9 mouse cellular contexts compared by ENCODE assay signal in the genomic region with DNA sequence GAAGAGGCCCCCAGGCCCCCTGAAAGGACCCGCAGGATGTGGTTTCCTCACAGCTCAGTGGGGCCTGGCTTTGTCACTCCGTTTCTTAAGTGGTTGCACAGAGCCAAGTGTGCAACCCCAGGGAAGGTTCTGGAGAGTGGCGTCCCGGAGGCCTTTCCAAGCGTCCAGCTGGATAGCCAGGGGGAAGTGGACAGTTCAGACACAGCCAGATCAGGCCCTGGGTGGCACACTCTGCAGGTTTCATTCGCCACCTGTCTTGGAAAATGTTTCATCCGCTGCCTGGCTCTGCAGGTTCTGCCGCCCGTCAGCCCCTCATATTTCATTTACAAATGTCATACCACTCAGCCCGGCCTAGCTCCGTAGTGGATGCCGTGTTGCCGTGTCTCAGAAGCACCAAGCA. TPM values are rescaled to one million over a fixed set of nuclear protein-coding genes. Genes with fewer than 3 reads are reported as not detected.
DNase-seq lines count a peak whose midpoint lies in the region; ATAC-seq and TF ChIP-seq lines count a peak whose summit lies in the region.
"Had no signal": no experiment of that assay in that cellular context is flagged by ENCODE, and none has a peak within 500 bp of the region (broad histone marks: within the 10 kb centered on the region; RNA-seq: fewer than 3 reads in every experiment).

No protein-coding gene starts in this region.

- no peaks in the 10 kb centered on the region for H3K36me3 ChIP-seq in kidney, embryonic 16.5 days (ENCODE audit: insufficient read depth, low read length)
- H3K36me3 ChIP-seq in embryonic facial prominence, embryonic 14.5 days (ENCODE audit: control insufficient read depth, insufficient read depth, low read length), result no peaks in the 10 kb centered on the region
- H3K36me3 ChIP-seq in intestine, embryonic 15.5 days, result no peaks in the 10 kb centered on the region
- H3K36me3 ChIP-seq in midbrain, postnatal 0 days (ENCODE audit: insufficient read depth, low read length), result no peaks in the 10 kb centered on the region
- H3K36me3 ChIP-seq: G1E had no signal

- WGBS in kidney, embryonic 16.5 days, result 67% methylated on average over 13 of the region's 13 CpGs
- WGBS in embryonic facial prominence, embryonic 14.5 days, result 53% methylated on average over 11 of the region's 13 CpGs
- WGBS in intestine, embryonic 15.5 days, result 52% methylated on average over 13 of the region's 13 CpGs
- WGBS in midbrain, postnatal 0 days, result 26% methylated on average over 13 of the region's 13 CpGs

- peak overlapping the region; percentile 100 for H3K4me2 ChIP-seq in kidney, embryonic 16.5 days (replicated peaks; ENCODE audit: low read depth, low read length)
- peak overlapping the region; percentile 100 for H3K4me2 ChIP-seq in embryonic facial prominence, embryonic 14.5 days (ENCODE audit: low read depth, low read length)
- H3K4me2 ChIP-seq in intestine, embryonic 15.5 days (replicated peaks), result peak overlapping the region; percentile 98
- H3K4me2 ChIP-seq in midbrain, postnatal 0 days (ENCODE audit: low read depth, low read length, poor library complexity, severe bottlenecking), result peak overlapping the region; percentile 74

- peaks cover 22% of the 10 kb centered on the region for H3K4me1 ChIP-seq in kidney, embryonic 16.5 days (ENCODE audit: insufficient read depth, low read length)
- H3K4me1 ChIP-seq in embryonic facial prominence, embryonic 14.5 days (ENCODE audit: control insufficient read depth, insufficient read depth, low read length), result peaks cover 7% of the 10 kb centered on the region; the same call in 1 of the 2 replicates
- peaks cover 27% of the 10 kb centered on the region for H3K4me1 ChIP-seq in intestine, embryonic 15.5 days (replicated peaks)
- peaks cover 13% of the 10 kb centered on the region; the same call in 1 of the 2 replicates for H3K4me1 ChIP-seq in midbrain, postnatal 0 days (ENCODE audit: insufficient read depth, low read length)

- no peak for ATAC-seq in kidney, embryonic 16.5 days (ENCODE audit: low FRiP score, low TSS enrichment)
- 0 out of 2 replicates have a peak, but pooled peaks have one; percentile 1 for ATAC-seq in embryonic facial prominence, embryonic 14.5 days (ENCODE audit: low read depth)
- ATAC-seq in intestine, embryonic 15.5 days, result no peak
- peak; percentile 28; the same call in 1 of the 2 replicates for ATAC-seq in midbrain, postnatal 0 days (ENCODE audit: low FRiP score)

- DNase-seq in kidney, adult 11 months, result no peak
- DNase-seq in embryonic facial prominence, embryonic 14.5 days (ENCODE audit: low spot score), result no peak
- DNase-seq in midbrain, postnatal 0 days (ENCODE audit: low spot score), result no peak
- DNase-seq in thymus, postnatal 10 days (ENCODE audit: low spot score in 2 of 2), result no peak
- no peak for DNase-seq in lung, adult 18-20 months
- no peak for DNase-seq in kidney, postnatal 25 days

- no peak for TF ChIP-seq CTCF in midbrain, postnatal 0 days (IDR thresholded peaks at IDR 0.05)

- H3K9ac ChIP-seq in kidney, embryonic 16.5 days (replicated peaks; ENCODE audit: low read length), result peak overlapping the region; percentile 51
- peak overlapping the region; percentile 52; the same call in 1 of the 2 replicates for H3K9ac ChIP-seq in embryonic facial prominence, embryonic 14.5 days (ENCODE audit: low read depth, low read length)
- H3K9ac ChIP-seq in intestine, embryonic 15.5 days, result peak overlapping the region; percentile 43
- peak overlapping the region; percentile 51 for H3K9ac ChIP-seq in midbrain, postnatal 0 days (replicated peaks; ENCODE audit: low read length, poor library complexity, severe bottlenecking)

- no peaks in the 10 kb centered on the region for H3K9me3 ChIP-seq in kidney, embryonic 16.5 days (ENCODE audit: low read length)
- no peaks in the 10 kb centered on the region for H3K9me3 ChIP-seq in embryonic facial prominence, embryonic 14.5 days (ENCODE audit: control insufficient read depth, low read length)
- no peaks in the 10 kb centered on the region for H3K9me3 ChIP-seq in intestine, embryonic 15.5 days
- H3K9me3 ChIP-seq in midbrain, postnatal 0 days (ENCODE audit: low read length), result no peaks in the 10 kb centered on the region

- no peak overlapping the region; the same call in 1 of the 2 replicates for H3K4me3 ChIP-seq in kidney, embryonic 16.5 days (ENCODE audit: low read length)
- H3K4me3 ChIP-seq in embryonic facial prominence, embryonic 14.5 days (ENCODE audit: low read depth, low read length), result peak overlapping the region; percentile 68
- peak overlapping the region; percentile 12; the same call in 1 of the 2 replicates for H3K4me3 ChIP-seq in intestine, embryonic 15.5 days (replicated peaks)
- peak overlapping the region; percentile 63 for H3K4me3 ChIP-seq in midbrain, postnatal 0 days (ENCODE audit: low read depth, low read length)

- no peak overlapping the region for H3K27ac ChIP-seq in kidney, embryonic 16.5 days (ENCODE audit: low read length)
- no peak overlapping the region for H3K27ac ChIP-seq in embryonic facial prominence, embryonic 14.5 days (replicated peaks; ENCODE audit: low read depth, low read length)
- H3K27ac ChIP-seq in intestine, embryonic 15.5 days, result no peak overlapping the region
- peak overlapping the region; percentile 4; the same call in 1 of the 2 replicates for H3K27ac ChIP-seq in midbrain, postnatal 0 days (ENCODE audit: low read depth, low read length)

- peaks cover 26% of the 10 kb centered on the region for H3K27me3 ChIP-seq in kidney, embryonic 16.5 days (ENCODE audit: insufficient read depth, low read length)
- peaks cover 33% of the 10 kb centered on the region for H3K27me3 ChIP-seq in embryonic facial prominence, embryonic 14.5 days (replicated peaks; ENCODE audit: control insufficient read depth, insufficient read depth, low read length)
- peaks cover 30% of the 10 kb centered on the region for H3K27me3 ChIP-seq in intestine, embryonic 15.5 days (replicated peaks)
- no peaks in the 10 kb centered on the region for H3K27me3 ChIP-seq in midbrain, postnatal 0 days (ENCODE audit: insufficient read depth, low read length)

RNA-seq across cellular contexts. Expression of gene Mmp17, which starts 2.5 kb away (rescaled TPM):
- 3.3 and 4.7 TPM in 2 replicates for polyA plus RNA-seq in kidney, embryonic 16.5 days (2015; fragmentation: Nextera tagmentation; extraction: Ambion mirVana)
- polyA plus RNA-seq in embryonic facial prominence, embryonic 14.5 days (2014; fragmentation: Nextera tagmentation; extraction: Ambion mirVana), result 2.1 and 2.6 TPM in 2 replicates
- 4.0 and 4.6 TPM in 2 replicates for polyA plus RNA-seq in intestine, embryonic 15.5 days (2015; fragmentation: Nextera tagmentation; extraction: Ambion mirVana)
- total RNA-seq in midbrain, postnatal 0 days (2014; rRNA removed), result 22.9 and 24.6 TPM in 2 replicates
- 10.0 and 11.6 TPM in 2 replicates for polyA plus RNA-seq in midbrain, postnatal 0 days (2015; fragmentation: Nextera tagmentation; extraction: Ambion mirVana)

Comparison
In these comparisons a context has a peak if more than half of its experiments do, and no peak if none do; other contexts are left out.
1. ATAC-seq: peak in embryonic facial prominence, embryonic 14.5 days (single experiment) and midbrain, postnatal 0 days (single experiment); none in kidney, embryonic 16.5 days (single experiment) and intestine, embryonic 15.5 days (single experiment).
2. Peak in every context shown above with its lines, with median percentiles within 50 percentile points of each other: H3K4me2 ChIP-seq and H3K9ac ChIP-seq.